Mouse (Mus musculus) gonadal fat pad, adult 2 months (tissue): Measurements from ENCODE around the gene Apoh. TPM values are rescaled to one million over a fixed set of nuclear protein-coding genes. Genes with fewer than 3 reads are reported as not detected.

Experiments
- polyA plus RNA-seq: library from polyadenylated mRNA; depleted of rRNA; stranded (reverse); fragments of >200 nt; gene quantifications from 2 replicates; pipeline ENCODE4 v1.2.3, GENCODE M21; 2012; rRNA removed

Apoh gene
- polyA plus RNA-seq, 1 experiment = 0.34 TPM

Other genes starting within 250 kb of the Apoh start
- gene Prkca, start 574 bp downstream of the Apoh start, polyA plus RNA-seq = 5.1 and 5.3 TPM in 2 replicates
- gene Cep112, start 81.8 kb downstream of the Apoh start, polyA plus RNA-seq = 1.1 and 2.0 TPM in 2 replicates